Mouse (Mus musculus): ENCODE results near the gene Tcf3.
A peak's percentile ranks its signal among the peaks of the same experiment; 100 is the strongest.

GRCm38 (mm10) chr10:80434233-80434592, 766 bp upstream of the Tcf3 start:
- TF ChIP-seq EP300 (IDR thresholded peaks at IDR 0.05; ENCODE audit: low read depth) (no peak), CTCF (IDR thresholded peaks at IDR 0.05; ENCODE audit: low read depth) (peak; percentile 41; the same call in 1 of the 2 replicates)

Data from liver, embryonic 14.5 days (tissue).